Mouse (Mus musculus): Measurements from ENCODE around the gene Sestd1. TPM values are rescaled to one million over a fixed set of nuclear protein-coding genes. Genes with fewer than 3 reads are reported as not detected.
A peak's percentile ranks its signal among the peaks of the same experiment; 100 is the strongest.

The Sestd1 gene
- total and polyA plus RNA-seq, 3 experiments: not detected

DNA sequence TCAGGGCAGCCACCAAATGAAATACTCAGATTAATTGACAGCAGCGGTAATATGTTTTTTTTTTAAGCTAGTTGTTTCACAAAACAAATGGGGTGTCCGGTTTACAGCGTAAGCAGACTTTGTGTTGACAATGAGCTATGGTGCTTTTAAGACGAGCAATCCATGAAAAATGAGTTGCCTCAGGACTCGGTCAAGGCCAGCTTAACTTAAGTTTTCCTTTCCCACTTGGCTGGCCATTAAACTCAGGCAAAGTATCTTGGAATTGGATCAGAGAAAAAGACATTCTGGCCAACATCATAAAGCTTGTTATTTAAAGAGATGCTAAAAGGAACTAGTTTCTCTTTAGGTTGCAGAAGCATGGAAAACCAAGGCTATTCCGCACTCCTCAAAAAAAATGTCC is 136.9 kb downstream of the Sestd1 start:
- Histone ChIP-seq H3K9me3 (replicated peaks; ENCODE audit: insufficient read depth, low read length) (no peaks in the 10 kb centered on the region), H3K27ac (ENCODE audit: control insufficient read depth, low read depth, low read length) (no peak overlapping the region), H3K79me2 (ENCODE audit: control insufficient read depth, insufficient read depth, low read length, poor library complexity) (no peaks in the 10 kb centered on the region), H3K36me3 (ENCODE audit: control insufficient read depth in 1 of 2, insufficient read depth in 2 of 2, low read length in 2 of 2) (no peaks in the 10 kb centered on the region), H3K4me1 (ENCODE audit: control insufficient read depth in 1 of 2, insufficient read depth in 2 of 2, low read length in 2 of 2) (no peaks in the 10 kb centered on the region), H3K27me3 (ENCODE audit: control insufficient read depth in 1 of 2, insufficient read depth in 2 of 2, low read length in 2 of 2) (no peaks in the 10 kb centered on the region), H3K4me3 (ENCODE audit: control insufficient read depth in 1 of 2, insufficient read depth in 1 of 2, low read depth in 2 of 2, low read length in 2 of 2) (no peak overlapping the region), H3K9ac (ENCODE audit: control insufficient read depth, low read depth, low read length, poor library complexity, severe bottlenecking) (no peak overlapping the region)
- no peak for DNase-seq (ENCODE audit: low read depth, low spot score)
- TF ChIP-seq ETS1 (IDR thresholded peaks at IDR 0.05; ENCODE audit: low read depth, low read length) (no peak), CHD2 (IDR thresholded peaks at IDR 0.05; ENCODE audit: low read length) (no peak), USF2 (IDR thresholded peaks at IDR 0.05; ENCODE audit: borderline replicate concordance in 1 of 2, insufficient read depth in 1 of 2, low read depth in 1 of 2, low read length in 2 of 2) (no peak), TBP (IDR thresholded peaks at IDR 0.05; ENCODE audit: low read depth, low read length) (no peak), RCOR1 (IDR thresholded peaks at IDR 0.05; ENCODE audit: low read depth, low read length) (no peak), JUND (IDR thresholded peaks at IDR 0.05; ENCODE audit: low read depth, low read length) (no peak), BHLHE40 (IDR thresholded peaks at IDR 0.05; ENCODE audit: borderline replicate concordance, low read depth, low read length) (no peak), TAL1 (IDR thresholded peaks at IDR 0.05; ENCODE audit: low read length) (no peak), ZMIZ1 (IDR thresholded peaks at IDR 0.05; ENCODE audit: low read depth, low read length) (no peak), SIN3A (IDR thresholded peaks at IDR 0.05; ENCODE audit: low read length) (no peak), MEF2A (IDR thresholded peaks at IDR 0.05; ENCODE audit: extremely low read depth, insufficient replicate concordance, low read depth, low read length, poor library complexity, severe bottlenecking) (no peak), ZC3H11A (IDR thresholded peaks at IDR 0.05; ENCODE audit: low read depth, low read length) (no peak), POLR2A (IDR thresholded peaks at IDR 0.05; ENCODE audit: control insufficient read depth in 1 of 2, insufficient read depth in 1 of 2, low read depth in 1 of 2, low read length in 2 of 2, poor library complexity in 1 of 2) (no peak), HCFC1 (IDR thresholded peaks at IDR 0.05; ENCODE audit: low read depth, low read length) (no peak), MAFK (IDR thresholded peaks at IDR 0.05; ENCODE audit: borderline replicate concordance, low read depth, low read length) (no peak), GABPA (IDR thresholded peaks at IDR 0.05; ENCODE audit: low read depth, low read length) (no peak), MYB (IDR thresholded peaks at IDR 0.05; ENCODE audit: low read depth, low read length) (no peak), ELF1 (IDR thresholded peaks at IDR 0.05; ENCODE audit: low read depth, low read length) (no peak), POLR2AphosphoS2 (IDR thresholded peaks at IDR 0.05; ENCODE audit: low read length) (no peak)

DNA sequence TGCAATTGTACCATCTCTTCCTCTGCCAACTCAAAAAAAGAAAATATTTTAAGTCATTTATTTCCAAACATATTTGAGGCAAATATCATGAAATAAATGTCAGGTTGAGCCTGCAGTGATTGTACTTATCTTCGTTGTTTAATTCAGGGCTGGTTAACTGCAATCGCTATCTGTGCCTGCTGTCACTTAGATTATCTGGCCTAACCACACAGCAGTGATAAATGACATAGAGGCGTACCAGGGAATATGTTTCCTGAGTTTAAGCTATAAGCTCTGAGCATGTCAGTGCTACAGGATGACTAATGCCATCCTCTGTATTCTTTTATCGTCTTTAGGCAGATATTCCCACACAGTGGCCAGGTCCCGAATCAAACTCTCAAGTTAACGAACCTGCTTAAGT is 141.5 kb downstream of the Sestd1 start:
- H3K27me3 ChIP-seq (ENCODE audit: control insufficient read depth in 1 of 2, insufficient read depth in 2 of 2, low read length in 2 of 2): no peaks in the 10 kb centered on the region
- TF ChIP-seq TCF12 (IDR thresholded peaks at IDR 0.05; ENCODE audit: low read depth, low read length) (peak; percentile 26; the same call in 1 of the 2 replicates), RCOR1 (IDR thresholded peaks at IDR 0.05; ENCODE audit: low read depth, low read length) (peak; percentile 85), ZC3H11A (IDR thresholded peaks at IDR 0.05; ENCODE audit: low read depth, low read length) (no peak), MYB (IDR thresholded peaks at IDR 0.05; ENCODE audit: low read depth, low read length) (no peak), ZKSCAN1 (IDR thresholded peaks at IDR 0.05; ENCODE audit: low read depth, low read length) (no peak), GATA1 (IDR thresholded peaks at IDR 0.05; ENCODE audit: low read depth, low read length) (peak; percentile 83), EP300 (IDR thresholded peaks at IDR 0.05; ENCODE audit: low read depth in 1 of 2, low read length in 2 of 2) (peak; percentile 46 to 61), RAD21 (IDR thresholded peaks at IDR 0.05; ENCODE audit: low read depth, low read length) (no peak), MAZ (IDR thresholded peaks at IDR 0.05; ENCODE audit: low read depth, low read length) (no peak), TAL1 (IDR thresholded peaks at IDR 0.05; ENCODE audit: low read length) (peak; percentile 15)
- no peak overlapping the region for H3K27ac ChIP-seq (ENCODE audit: control insufficient read depth, low read depth, low read length)
- no peak overlapping the region for H3K9ac ChIP-seq (ENCODE audit: control insufficient read depth, low read depth, low read length, poor library complexity, severe bottlenecking)
- H3K9me3 ChIP-seq (replicated peaks; ENCODE audit: insufficient read depth, low read length): no peaks in the 10 kb centered on the region
- H3K79me2 ChIP-seq (ENCODE audit: control insufficient read depth, insufficient read depth, low read length, poor library complexity): no peaks in the 10 kb centered on the region
- no peak overlapping the region for H3K4me3 ChIP-seq (ENCODE audit: control insufficient read depth in 1 of 2, insufficient read depth in 1 of 2, low read depth in 2 of 2, low read length in 2 of 2)
- DNase-seq (ENCODE audit: low read depth, low spot score): peak; percentile 24
- H3K36me3 ChIP-seq (ENCODE audit: control insufficient read depth in 1 of 2, insufficient read depth in 2 of 2, low read length in 2 of 2): no peaks in the 10 kb centered on the region
- no peaks in the 10 kb centered on the region for H3K4me1 ChIP-seq (ENCODE audit: control insufficient read depth in 1 of 2, insufficient read depth in 2 of 2, low read length in 2 of 2)
